Mouse (Mus musculus) spleen, adult 2 months (tissue): ENCODE measurements around the gene Ywhag. TPM values are rescaled to one million over a fixed set of nuclear protein-coding genes. Genes with fewer than 3 reads are reported as not detected.

Source experiments
- DNase-seq, 2 experiments: peaks; one replicate each; pipeline versions ENCODE4 v3.0.0 to v3.0.0-alpha.2; 2012 to 2021; ENCODE audit warnings: low spot score in 2 of 2, low read depth in 1 of 2
- H3K27ac ChIP-seq: fragments of 200-500 bp; 2 replicates; pipeline ENCODE4 v1.5.1; 2012; ENCODE audit warnings: low read length, inconsistent platforms; ENCODE audit not compliant: insufficient read depth
- H3K27me3 ChIP-seq: fragments of 200-500 bp; 2 replicates; pipeline ENCODE4 v1.6.1; 2012; ENCODE audit warnings: mild to moderate bottlenecking, moderate library complexity, low read length, inconsistent platforms; ENCODE audit not compliant: control insufficient read depth, insufficient read depth
- H3K36me3 ChIP-seq: fragments of 200-500 bp; 2 replicates; pipeline ENCODE4 v1.6.1; 2012; ENCODE audit warnings: mild to moderate bottlenecking, low read length, inconsistent platforms; ENCODE audit not compliant: control insufficient read depth, insufficient read depth
- H3K4me1 ChIP-seq: fragments of 200-500 bp; 2 replicates; pipeline ENCODE4 v1.6.1; 2011; ENCODE audit warnings: inconsistent platforms; ENCODE audit not compliant: control insufficient read depth, insufficient read depth, insufficient read length
- H3K4me3 ChIP-seq: fragments of 200-500 bp; 2 replicates; pipeline ENCODE4 v1.5.1; 2011; ENCODE audit warnings: mild to moderate bottlenecking, inconsistent platforms; ENCODE audit not compliant: insufficient read depth, insufficient read length; ENCODE audit errors: extremely low read depth
- CTCF ChIP-seq: fragments of 200-500 bp; IDR thresholded peaks from 2 replicates; pipeline ENCODE4 v1.5.1; 2011; ENCODE audit warnings: mild to moderate bottlenecking, inconsistent platforms; ENCODE audit not compliant: insufficient read depth, insufficient read length, insufficient replicate concordance; ENCODE audit errors: extremely low read depth
- POLR2A ChIP-seq: fragments of 200-500 bp; IDR thresholded peaks from 2 replicates; pipeline ENCODE4 v1.6.1; 2011; ENCODE audit warnings: low read depth, low read length, inconsistent platforms
- WGBS: fragments of 180-500 bp; shearing (Covaris S2); methylation state at CpG from one replicate; pipeline ENCODE4 v1.1.7; 2018; 5-methylcytosine and 5-hydroxymethylcytosine counted together
- polyA plus RNA-seq: library from polyadenylated mRNA; depleted of rRNA; stranded (reverse); fragments of >200 nt; gene quantifications from 2 replicates; pipeline ENCODE4 v1.2.3, GENCODE M21; 2012

Gene Ywhag
- polyA plus RNA-seq, 1 experiment, result 40.9 TPM

DNA sequence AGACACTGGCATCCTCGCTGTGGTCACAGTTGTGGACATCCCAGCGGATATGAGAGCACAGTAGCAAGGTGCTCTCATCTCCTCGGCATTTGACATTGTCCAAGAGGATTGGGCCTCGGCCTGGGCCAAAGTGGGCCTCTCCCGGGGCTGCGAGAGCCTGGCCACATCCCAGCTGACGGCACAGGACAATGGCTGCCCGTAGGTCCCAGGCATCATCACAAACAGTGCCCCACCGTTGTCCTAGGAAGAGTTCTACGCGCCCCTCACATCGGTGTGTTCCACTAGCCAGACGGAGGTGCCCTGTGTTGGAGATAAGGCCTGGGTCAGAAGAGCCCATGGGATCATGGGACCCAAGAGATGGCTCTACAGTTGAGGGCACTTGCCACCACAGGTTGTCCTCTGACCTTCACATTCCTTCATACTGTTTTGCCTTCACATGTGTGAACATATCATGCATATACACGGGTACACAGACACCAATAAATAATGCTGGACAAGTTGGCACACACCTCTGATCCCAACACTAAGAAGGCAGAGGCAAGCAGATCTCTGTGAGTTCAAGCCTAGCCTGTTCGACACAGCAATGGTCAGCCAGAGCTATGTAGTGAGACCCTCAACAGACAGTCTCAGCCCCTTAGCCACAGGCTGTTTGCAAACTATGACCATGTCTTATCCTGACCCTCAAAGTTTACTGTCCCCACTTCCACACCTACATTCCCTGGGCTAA lies 26.7 kb upstream of the Ywhag start:
- 95% methylated on average over 15 of the region's 15 CpGs for WGBS
- TF ChIP-seq CTCF (no peak), POLR2A (no peak)
- no peaks in the 10 kb centered on the region for H3K27me3 ChIP-seq
- H3K4me1 ChIP-seq, result peaks cover 11% of the 10 kb centered on the region
- H3K36me3 ChIP-seq, result no peaks in the 10 kb centered on the region
- no peak for DNase-seq
- H3K4me3 ChIP-seq, result no peak overlapping the region
- H3K27ac ChIP-seq, result peak overlapping the region; percentile 94

DNA sequence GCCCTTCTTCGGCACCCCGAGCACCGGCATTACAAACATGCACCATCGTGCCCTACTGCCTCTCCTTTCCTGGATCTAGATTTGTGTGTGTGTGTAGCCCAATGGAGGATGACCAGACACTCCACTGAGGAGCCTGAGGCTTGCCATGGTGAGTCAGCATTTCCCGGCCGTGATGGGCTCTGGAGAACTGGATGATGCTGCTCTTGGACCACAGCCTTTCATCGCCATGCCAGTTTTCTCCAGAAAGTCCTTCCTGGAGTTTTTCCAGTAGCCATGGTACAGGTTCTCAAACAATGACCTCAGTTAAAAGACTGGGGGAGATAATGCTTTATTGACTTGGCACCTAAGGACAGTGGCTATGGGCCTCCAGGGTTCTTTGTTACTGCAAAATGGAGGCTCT lies 25.5 kb upstream of the Ywhag start:
- no peak for TF ChIP-seq POLR2A
- TF ChIP-seq CTCF, result no peak
- DNase-seq, result no peak
- H3K27me3 ChIP-seq, result no peaks in the 10 kb centered on the region
- no peak overlapping the region for H3K27ac ChIP-seq
- H3K36me3 ChIP-seq, result no peaks in the 10 kb centered on the region
- H3K4me3 ChIP-seq, result no peak overlapping the region
- WGBS, result 88% methylated on average over 7 of the region's 7 CpGs
- peaks cover 11% of the 10 kb centered on the region for H3K4me1 ChIP-seq

- Histone ChIP-seq H3K4me3 (no peak overlapping the region), H3K27ac (no peak overlapping the region), H3K4me1 (peaks cover 11% of the 10 kb centered on the region), H3K36me3 (no peaks in the 10 kb centered on the region), H3K27me3 (no peaks in the 10 kb centered on the region)
- no peak for DNase-seq
- TF ChIP-seq POLR2A, result no peak
- no peak for TF ChIP-seq CTCF
- 87% methylated on average over 4 of the region's 4 CpGs for WGBS
Observed at GRCm38 (mm10) chr5:135958367-135958766, 24.0 kb upstream of the Ywhag start.

- H3K27me3 ChIP-seq, result no peaks in the 10 kb centered on the region
- H3K4me3 ChIP-seq, result peak overlapping the region; percentile 50
- DNase-seq, result peak; percentile 91 to 98
- 4% methylated on average over 28 of the region's 28 CpGs for WGBS
- TF ChIP-seq POLR2A (peak; percentile 73), CTCF (no peak)
- H3K36me3 ChIP-seq, result no peaks in the 10 kb centered on the region
- peak overlapping the region; percentile 86 for H3K27ac ChIP-seq
- H3K4me1 ChIP-seq, result peaks cover 11% of the 10 kb centered on the region
Observed at GRCm38 (mm10) chr5:135957207-135957974, 23.0 kb upstream of the Ywhag start.

DNA sequence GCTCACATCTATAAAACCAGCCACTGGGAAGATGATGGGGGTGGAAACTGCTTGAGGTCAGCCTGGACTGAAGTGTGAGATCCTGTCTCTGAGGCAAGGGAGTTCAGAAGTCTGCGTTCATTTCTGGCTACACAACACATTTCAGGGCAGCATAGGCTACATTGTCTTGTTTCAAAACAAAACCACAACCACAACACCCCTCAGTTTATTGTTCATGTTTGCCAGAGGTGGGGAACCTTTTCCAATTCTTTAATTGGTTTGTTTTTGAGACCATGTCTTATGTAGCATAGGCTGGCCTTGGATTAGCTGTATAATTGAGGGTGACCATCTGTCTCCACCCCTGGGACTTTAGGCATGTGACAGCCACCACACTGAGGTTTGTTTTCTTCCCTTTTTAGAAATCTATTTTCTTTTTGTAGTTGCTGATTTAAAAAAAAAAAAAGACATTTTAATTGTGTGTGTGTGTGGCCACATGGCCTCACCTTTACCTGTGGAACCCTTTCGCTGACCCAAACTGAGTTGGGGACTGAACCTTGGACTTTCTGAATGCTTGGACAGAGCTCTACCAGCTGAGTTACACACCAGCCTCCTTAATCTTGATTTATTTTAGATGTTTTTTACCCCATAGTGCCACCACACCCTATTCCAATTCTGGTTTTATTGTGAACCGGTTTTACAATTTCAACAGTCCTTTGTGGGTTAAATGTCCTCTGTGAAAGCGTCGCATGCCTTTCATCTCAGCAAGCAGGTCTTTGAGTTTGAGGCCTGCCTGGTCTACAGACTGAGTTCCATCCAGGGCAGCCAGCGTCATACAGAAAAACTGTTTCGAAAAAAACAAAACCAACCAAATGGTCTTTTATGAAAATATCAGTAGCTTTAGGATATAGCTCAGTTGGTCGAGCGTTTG lies 22.1 kb upstream of the Ywhag start:
- WGBS, result 59% methylated on average over 9 of the region's 9 CpGs
- TF ChIP-seq POLR2A (no peak), CTCF (no peak)
- H3K4me1 ChIP-seq, result peaks cover 9% of the 10 kb centered on the region
- no peaks in the 10 kb centered on the region for H3K27me3 ChIP-seq
- DNase-seq, result no peak
- peak overlapping the region; percentile 86 for H3K27ac ChIP-seq
- no peak overlapping the region for H3K4me3 ChIP-seq
- no peaks in the 10 kb centered on the region for H3K36me3 ChIP-seq

DNA sequence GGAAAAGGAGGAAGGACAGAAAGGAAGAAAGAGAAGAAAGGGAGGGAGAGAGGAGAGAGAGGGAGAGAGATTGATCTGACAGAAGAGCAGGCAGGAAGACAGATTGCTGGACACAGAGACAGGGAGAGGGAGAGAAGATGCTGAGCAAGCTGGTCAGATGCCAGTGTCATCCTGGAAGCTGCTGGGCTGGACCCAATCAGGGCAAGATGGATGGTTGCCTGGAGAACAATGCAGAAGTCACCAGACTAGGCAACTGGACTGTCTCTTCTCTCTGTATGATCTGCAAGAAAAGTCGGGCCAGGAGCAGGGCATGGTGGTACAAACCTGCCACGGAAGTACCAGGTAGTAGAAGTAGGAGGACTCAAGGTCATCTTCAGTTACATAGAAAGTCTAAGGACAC lies 18.4 kb upstream of the Ywhag start:
- Histone ChIP-seq H3K36me3 (no peaks in the 10 kb centered on the region), H3K27me3 (no peaks in the 10 kb centered on the region), H3K4me1 (no peaks in the 10 kb centered on the region), H3K4me3 (no peak overlapping the region), H3K27ac (no peak overlapping the region)
- no peak for DNase-seq
- 82% methylated on average over 2 of the region's 2 CpGs for WGBS
- TF ChIP-seq POLR2A (no peak), CTCF (no peak)
